Mouse (Mus musculus): ENCODE measurements around the gene Lpo.

Gene Lpo

DNA sequence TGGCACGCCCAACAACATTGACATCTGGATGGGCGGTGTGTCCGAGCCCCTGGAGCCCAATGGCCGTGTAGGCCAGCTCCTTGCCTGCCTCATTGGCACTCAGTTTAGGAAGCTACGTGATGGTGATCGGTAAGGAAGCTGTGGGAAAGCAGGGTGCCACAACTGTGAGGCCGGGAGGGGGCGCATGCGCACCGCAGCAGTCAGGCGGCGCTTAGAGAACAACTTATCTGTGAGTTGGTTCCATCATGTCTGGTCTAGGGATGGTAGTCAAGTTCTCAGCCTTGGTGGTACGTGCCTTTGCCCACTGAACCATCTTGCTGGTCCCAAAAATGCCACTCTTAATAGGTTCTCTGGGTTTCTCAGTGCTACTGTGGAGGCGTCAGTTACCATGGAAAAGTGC is 25.5 kb downstream of the Lpo start:
- peak; percentile 49 to 56 for DNase-seq

DNA sequence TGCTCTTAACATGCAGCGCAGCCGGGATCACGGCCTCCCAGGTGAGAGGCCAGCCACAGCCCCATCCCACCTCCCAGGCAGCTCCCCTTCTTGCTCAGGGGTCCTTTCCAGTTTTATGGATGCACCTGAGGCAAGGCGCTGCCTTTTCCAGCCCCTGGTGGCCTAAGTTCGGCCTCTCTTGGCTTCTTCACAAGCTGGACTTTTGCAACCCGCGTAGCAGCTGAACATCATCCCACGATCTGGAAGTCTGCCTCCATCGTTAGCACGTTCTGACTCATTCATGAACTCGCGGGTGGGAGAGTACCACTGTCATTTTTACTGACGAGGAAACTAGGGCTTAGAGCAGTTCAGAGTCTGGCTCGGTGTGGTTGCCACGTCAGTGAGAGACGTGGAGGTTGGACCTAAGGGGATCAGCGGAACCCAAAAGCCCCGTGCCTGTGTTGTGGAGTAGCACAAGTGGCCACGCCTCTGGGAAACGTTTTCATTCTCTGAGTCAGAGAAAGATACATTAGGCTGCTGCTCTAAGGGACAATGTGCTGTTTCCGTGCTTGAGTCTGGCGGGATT is 26.3 kb downstream of the Lpo start:
- DNase-seq, result peak; percentile 23 to 31

DNA sequence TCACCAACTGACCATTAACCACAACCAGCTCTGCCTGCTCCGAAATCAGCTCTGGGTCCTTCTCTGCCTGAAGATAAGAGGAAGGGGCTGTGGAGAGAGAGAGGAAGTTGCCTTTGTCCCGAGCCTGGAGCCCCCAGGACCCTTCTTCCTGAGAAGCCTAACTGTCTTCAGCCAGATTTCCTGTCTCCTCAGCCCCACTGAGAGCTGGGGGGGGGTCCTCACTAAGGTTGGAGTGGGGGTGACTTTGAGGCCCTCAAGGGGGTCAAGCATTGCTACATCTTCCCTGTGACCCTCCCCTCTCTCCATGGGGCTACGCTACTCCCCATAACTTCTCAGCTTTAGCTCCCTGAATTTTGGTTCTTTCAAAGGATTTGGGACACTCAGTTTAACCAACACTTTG is 34.6 kb downstream of the Lpo start, which contains the start of gene Mpo:
TSS of gene Mpo (plus strand) at position 122 of the 400 bp plus-strand sequence.
- no peak for DNase-seq

DNA sequence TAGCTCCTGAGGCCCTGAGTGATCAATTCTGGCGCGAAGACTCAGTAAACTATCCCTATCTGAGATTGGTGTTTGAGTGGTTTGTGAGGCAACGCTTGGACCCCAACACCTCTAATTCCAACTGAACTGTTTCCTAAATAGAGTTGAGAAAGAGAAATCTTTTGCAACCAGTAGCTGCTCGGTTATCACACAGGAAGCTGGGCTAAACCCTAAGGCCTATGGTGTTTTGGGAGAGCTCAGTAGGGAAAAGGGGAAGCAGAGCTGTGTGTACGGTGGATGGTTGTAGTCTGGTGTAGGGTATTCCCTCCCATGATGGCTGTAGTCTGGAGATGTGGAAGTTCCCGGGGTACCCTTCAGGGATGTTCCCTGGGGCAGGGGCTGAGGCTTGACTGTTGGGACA is 38.0 kb downstream of the Lpo start:
- DNase-seq, result no peak

DNA sequence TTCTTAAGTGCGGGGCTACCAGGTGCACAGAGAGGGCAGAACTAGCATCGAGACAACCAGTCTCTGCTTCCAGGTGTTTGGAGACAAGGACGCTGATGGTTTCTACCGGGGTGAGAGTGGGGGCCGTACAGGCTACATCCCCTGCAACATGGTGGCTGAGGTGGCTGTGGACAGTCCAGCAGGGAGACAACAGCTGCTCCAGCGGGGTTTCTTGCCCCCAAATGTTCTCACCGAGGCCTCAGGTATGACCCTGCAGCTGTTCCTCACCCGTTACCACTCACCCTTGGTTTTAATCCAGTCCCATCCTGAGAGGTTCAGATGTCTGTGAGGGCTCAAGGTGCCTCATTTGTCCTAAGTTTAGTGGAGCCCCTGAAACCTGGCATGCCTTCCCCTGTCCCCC is 48.0 kb downstream of the Lpo start:
- no peak for DNase-seq

DNA sequence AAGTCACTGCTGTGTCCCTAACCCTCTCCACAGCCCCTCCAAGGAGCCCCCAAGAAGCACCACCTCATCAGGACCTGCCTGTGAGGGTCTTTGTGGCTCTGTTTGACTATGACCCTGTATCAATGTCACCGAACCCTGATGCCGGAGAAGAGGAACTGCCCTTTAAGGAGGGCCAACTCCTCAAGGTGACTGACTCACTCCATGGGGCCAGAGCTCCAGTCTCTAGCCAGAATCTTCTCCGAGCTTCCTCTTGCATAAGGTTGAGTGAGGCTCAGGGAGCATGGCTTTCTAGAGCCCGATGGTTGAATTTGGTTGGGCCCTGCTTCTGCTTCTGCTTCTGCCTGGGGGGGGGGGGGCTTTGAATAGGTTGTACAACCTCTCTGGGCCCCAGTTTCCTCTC is 48.7 kb downstream of the Lpo start:
- DNase-seq, result no peak

DNA sequence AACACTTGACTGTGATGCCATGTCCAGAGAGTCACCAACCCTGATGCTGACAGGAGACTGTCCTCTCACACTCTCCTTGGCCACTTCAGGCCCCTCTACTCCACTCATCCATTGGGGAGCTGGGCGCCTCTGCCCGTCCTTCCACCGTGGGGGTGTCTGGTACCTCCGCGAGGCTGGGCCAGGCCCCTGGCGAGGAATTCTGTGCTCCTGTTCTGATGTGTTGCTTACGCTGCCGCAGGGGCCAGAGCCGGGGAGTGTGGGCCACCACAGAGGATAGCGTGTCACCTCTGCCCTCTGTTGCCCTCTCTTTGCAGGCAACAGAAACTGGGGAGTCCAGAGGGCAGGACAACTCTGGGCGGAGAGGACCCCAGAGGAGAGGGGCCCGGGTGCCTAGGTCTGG is 49.2 kb downstream of the Lpo start:
- DNase-seq, result no peak

DNA sequence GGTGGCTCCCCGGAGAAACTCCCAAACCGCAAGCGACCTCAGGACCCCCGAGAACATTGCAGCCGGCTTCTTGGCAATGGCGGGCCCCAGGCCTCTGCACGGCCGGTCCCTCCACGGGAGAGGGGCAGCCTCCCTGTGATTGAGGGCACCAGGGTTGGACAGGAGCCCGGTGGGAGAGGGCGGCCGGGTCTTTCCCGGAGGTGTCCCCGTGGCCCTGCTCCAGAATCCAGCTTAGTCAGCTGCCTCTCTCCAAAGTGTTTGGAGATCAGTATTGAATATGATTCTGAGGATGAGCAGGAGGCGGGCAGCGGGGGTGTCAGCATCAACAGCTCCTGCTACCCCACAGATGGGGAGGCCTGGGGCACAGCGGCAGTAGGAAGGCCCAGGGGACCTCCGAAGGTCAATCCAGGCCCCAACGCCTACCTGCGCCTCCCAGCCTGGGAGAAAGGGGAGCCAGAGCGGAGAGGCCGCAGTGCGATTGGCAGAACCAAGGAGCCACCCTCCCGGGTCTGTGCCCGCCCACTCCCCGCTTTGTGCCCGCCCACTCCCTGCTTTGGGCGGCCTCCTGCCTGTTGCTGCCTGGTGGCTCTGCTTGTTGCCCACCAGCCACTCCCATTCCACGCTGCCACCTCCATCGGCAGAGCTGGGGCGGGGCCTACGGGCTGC is 49.9 kb downstream of the Lpo start:
- peak; percentile 85 to 91 for DNase-seq

DNA sequence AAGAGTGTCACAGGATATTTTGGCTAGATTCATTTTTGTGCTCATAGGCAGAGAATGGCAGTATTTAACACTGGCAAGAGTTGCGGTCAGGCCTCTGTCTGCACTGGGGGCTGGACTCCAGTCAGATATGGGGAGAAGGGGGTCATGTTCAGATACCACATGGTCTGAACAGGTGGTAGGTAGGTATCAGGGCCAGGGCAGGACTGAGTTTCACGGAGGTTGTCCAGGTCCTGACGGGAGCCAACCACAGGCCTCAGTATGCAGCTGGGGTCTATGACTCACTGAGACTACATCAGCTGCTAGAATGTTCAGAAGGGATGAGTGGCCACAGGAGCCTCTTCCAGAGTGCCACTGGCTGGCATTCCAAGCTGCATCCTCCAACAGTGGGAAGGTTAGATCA is 55.7 kb downstream of the Lpo start:
- no peak for DNase-seq

DNA sequence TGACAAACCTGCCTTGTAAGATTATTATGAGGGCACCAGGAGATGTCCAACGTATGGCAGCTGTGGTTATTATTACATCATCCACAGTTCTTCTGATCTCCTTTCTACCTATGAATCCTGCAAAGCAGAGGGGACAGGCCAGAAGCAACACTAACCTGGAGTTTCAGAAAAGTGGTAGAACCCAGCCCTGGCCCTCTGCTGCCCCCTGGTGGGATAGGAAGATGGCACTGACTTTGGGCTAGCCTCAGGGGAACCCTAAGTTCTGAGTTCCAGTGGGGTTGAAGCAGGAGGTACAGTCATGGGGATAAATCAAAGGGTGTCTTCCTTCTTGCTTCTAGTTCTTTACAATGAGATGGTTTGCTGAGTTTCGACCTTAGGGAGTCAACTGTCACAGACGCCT is 57.1 kb downstream of the Lpo start:
- DNase-seq, result peak; percentile 85 to 86

DNA sequence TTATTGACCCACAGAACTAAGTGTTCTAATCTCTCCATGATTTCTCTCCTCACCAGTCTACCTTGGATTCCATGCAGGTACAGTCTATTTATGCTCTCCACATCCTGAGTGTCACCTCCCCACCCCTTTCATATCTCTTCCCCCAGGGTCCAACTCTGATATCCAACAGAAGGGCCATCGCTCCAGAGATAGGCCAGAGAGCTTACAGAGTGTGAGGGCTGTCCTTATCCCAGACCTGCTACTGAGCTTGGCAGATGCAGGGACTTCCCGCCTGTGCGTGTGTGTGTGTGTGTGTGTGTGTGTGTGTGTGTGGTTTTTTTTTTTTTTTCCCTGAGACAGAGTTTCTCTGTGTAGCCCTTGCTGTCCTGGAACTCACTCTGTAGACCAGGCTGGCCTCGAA is 59.3 kb downstream of the Lpo start:
- DNase-seq, result no peak

DNA sequence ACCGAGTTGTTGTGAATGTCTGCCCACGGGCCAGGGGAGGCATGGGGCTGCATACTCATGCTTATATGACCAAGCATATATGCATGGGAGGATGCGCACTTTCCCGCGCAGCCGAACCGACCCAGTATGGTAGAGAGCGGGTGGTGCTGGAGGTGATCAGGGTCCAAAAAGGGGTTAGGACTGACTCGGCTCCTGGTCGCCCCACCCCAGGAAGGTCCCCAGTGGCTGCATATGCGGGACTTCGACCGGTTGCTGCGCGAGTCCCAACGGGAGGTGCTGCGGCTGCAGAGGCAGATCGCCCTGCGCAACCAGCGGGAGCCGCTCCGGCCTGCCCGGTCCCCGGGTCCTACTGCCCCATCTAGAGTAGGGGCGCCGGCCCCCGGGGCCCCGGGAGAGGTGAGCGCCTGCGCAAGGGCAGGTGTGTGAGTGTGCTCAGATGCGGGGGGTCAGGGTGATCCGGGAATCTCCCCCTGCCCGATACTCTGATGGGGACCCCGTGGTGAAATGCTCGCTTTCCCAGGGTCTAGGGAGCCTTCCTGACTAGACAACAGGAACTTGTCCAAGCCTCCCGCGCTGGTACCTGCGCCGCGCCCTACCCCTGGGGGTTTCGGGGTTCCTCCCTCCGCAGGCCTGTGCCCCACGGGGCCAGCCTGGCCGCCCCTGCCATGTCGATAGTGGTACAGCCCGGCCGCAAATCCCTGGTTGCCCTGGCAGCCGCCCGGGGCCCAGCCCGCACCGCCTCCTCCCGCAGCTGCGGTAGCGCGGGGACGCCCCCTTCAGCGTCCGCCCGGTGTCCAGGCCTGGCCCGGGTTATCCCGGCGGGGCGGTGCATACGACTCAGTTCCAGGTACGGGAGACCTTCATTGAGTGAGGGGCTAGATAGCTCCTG is 63.9 kb downstream of the Lpo start:
- DNase-seq, result peak; percentile 51 to 65

DNA sequence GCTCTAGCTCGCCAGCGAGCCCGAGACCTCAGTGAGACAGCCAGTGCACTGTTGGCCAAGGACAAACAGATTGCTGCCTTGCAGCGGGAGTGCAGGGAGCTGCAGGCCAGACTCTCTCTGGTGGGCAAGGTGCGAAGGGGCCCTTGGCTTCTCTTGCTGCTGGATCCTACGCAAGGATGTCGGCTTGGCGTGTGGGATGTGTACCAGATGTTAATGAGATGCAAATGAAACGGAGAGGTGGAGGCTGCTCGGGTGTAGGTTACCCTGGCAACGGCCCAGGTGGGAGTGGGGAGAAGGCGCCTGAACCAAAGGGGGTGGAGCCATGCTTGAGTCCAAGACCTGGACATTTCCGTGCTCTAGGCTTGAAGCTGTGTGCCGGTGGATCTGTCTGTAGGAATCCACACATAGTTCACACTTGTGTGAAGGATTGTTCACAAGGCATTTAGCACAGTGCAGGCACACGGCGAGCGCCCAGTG is 64.5 kb downstream of the Lpo start:
- peak; percentile 72 to 83 for DNase-seq

DNA sequence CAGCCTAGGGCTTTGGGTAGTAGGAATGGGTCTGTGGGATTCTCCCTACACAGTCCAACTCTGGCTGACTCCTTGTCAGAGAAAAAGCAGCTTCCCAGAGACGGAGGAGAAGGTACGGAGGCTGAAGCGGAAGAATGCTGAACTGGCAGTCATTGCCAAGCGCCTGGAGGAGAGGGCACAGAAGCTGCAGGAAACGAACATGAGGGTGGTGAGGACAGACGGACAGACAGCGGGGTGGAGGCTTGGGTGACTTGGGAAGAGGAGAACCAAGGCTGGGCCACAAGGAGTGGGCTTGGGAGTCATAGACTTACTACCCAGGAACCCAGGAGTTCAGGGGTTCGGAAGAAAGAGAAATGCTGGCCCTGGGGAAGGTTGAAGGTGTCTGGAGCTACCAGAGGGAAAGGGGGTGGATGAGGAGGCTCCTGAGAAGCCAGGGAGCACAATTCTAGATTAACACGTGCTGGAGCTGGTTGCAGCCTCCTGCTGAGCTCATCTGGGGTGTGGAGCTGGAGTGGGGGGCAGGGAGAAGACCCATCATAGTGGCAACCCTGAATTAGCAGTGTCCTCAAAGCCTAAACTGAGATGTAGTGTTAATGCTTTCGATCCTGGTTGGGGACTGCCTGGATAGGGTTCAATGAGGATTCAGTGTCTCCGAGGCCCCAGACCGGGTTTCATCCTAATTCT is 65.2 kb downstream of the Lpo start:
- no peak for DNase-seq

DNA sequence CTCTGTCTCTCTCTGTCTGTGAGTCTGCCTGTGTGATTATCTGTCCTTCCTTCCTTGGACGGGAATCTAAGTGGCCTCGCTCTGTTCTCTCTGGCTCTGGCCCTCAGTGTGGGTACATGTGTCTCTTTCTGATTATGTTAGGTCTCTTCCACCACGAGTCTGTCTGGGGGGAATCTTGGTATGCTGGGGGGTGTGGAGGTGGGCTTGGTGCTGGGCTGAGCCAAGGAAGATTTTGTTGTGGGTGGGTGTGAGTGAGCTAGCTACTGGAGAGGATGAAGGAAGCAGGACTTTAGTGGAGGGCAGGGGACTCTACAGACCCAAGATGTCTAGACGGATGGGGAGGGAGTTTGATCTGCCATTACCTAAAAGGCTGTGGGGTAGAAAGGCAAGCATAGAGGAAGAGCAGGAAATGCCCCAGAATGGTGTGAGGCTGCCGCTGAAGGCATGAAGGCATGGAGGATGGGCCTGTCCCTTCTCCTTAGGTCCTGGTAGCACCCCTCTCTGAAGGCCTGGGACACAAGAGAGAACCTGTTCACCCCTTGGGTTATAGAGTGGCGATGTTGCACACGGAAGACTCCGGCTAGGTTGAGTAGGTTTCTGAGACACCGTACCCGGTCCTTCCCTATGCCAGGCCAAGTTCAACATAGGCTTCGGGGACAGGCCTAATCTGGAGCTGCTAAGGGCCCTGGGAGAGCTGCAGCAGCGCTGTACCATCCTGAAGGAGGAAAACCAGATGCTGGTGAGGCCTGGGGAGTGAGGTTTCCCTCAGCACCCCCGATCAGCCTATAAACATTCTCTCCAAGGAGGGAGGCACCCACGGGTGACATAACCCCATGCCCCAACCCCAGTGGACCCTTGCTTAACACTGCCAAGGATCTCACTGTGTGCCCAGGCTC is 66.0 kb downstream of the Lpo start:
- no peak for DNase-seq

DNA sequence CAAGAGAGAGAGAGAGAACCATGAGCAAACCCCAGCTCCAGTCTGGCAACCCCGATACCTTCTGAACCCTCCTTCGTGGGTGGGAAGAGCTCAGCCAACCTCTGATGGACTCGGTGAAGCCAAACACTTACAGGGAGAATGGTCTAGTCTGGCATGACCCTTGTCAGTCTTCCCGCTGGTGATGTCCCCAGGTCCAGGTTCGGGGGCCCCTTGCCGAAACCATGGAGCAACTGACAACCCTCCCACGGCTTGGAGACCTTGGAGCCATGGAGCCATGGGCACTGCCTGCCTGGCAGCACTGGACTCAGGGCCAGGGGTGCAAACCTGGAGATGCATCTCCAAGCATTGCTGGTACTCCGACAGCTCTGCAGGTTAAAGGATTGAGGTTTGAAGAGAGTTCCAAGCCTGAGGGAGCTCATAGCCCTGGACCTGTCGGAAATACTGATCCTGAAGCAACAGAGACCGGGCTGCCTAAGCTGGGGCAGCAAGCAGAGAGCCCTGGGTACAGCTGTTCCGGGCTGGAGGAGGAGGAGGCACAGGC is 66.8 kb downstream of the Lpo start:
- no peak for DNase-seq

DNA sequence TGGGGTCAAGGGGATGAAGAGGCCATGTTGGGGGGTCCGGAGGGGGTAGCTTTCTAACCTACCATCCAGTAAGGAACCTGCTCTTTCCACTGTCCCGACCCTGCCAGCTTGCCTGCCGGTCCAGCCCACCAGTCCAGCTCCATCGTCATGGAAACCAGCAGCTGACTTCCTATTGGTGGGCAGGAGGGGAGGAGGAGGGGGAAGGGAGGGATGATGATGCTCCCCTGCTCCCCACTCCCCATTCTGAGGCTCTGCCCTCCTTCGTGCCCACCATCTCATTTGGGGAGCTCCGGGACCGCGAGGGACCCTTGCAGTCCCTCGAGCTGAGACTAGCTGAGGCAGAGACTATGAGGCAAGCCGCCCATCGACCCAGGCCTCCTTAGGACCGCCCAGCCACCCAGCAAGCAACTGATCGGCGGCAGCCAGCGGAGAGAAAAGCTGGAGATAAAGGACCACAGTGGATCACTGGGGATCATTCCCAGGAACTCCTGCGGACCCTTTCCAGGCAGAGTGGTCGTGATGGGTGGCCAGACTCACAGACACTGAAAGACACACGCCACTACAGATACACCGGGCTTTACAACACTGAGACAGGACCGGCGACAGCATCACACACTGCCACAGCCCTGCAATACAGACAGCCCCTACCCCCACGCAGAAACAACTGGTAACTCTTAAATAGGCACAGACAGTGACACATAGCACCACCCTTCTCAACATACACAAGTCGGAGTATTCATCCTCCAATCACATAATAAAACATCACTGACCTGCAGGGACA is 67.6 kb downstream of the Lpo start, which contains the start of gene Tspoap1:
TSS of gene Tspoap1 (plus strand) at position 241 of the 781 bp plus-strand sequence.
- no peak for DNase-seq

DNA sequence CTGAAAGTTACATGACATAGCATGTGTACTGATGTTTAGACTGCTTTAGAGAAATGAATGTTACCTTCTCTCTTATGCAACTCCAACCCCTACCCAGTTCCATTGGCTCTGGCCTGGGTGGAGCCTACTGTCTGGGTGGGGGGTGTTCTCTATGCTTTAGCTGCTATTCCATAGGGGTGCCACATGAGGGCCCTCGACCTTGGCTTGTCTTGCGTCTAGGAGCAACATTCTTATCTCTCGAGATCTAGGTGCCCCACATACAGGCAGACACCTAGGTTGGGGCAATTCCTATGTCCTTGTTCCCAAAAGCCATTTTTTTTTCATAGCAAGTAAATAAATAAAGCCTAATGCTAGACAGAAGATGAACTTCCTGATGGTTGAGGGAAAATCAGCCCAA is 68.5 kb downstream of the Lpo start:
- no peak for DNase-seq

DNA sequence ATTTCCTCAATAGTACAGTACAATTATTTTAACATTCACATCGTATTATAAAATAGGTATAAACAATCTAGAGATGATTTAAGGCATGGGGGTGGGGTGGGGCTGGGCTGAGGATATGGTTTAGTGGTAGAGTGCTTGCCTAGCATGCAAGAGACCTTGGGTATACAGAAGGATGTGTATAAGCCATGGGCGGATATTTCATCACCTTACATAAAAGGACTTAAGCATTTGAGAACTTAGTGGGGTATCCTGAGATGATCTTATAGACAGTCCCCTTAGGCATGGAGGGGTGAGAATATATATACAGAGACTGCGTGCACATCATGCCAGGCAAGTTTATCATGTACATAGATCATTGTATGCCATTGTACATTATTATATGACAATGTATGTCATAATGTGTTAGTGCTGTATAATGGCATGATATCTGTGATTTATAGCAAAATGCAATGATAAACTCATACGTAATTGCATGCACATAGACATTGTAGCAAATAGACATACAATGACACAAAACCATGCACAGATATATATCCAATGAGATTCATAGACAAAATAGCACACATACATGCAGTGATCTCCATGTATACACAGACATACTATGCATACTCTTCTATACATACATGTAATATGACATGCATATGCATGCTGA is 69.0 kb downstream of the Lpo start:
- DNase-seq, result no peak

DNA sequence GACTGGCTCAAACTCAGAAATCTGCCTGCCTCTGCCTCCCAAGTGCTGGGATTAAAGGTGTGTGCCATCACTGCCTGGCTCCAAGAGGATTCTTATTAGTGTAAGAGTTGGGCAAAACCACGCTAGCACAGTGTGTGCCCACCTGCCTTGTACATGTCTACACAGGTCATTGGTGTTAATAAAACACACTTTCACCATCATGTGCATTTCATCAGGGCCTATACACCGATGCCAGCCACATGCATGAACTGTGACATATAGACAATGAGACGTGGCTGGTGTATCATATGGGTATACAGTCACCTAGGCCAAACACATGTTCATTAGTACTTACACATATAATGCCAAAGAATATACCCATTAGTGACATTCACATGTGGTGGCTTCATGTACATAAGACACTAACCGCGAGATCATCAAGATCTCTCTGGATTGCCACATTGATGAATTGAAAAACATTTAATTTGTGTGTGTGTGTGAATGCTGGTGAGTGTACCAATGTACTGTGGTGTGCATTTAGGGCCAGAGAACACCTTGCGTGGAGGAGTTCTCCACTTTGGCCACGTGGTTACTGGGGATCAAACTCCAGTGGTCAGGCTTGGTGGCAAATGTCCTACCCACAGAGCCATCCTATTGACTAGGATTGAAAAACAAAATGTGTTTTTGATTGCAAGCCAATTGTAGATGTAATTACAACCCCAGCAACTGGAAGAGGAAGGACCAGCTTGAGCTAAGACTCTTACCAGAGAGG is 69.8 kb downstream of the Lpo start:
- no peak for DNase-seq
